Mouse (Mus musculus) embryo, embryonic 11 days (tissue): ENCODE data around the gene Bivm.

ENCODE experiments used
- DNase-seq: peaks from one replicate; pipeline ENCODE4 v3.0.0-alpha.2; 2015

The Bivm gene

GRCm38 (mm10) chr1:44118239-44119054, at the start of gene Bivm, which contains the start of gene Kdelc1:
Bivm (plus strand) TSS chr1:44118957.
Kdelc1 (minus strand) TSS chr1:44118808.
- DNase-seq = peak; percentile 94

GRCm38 (mm10) chr1:44101448-44102225, 17.1 kb upstream of the Bivm start:
- DNase-seq = peak; percentile 78

GRCm38 (mm10) chr1:44102259-44102717, 16.5 kb upstream of the Bivm start, which contains the start of gene Tex30:
Tex30 (minus strand) TSS chr1:44102441.
- peak; percentile 100 for DNase-seq

GRCm38 (mm10) chr1:44102939-44103338, 15.8 kb upstream of the Bivm start:
- peak; percentile 29 for DNase-seq

GRCm38 (mm10) chr1:44117571-44117970, 1.2 kb upstream of the Bivm start:
- DNase-seq = peak; percentile 5

GRCm38 (mm10) chr1:44119201-44120073, 680 bp downstream of the Bivm start:
- peak; percentile 90 for DNase-seq

- DNase-seq = no peak
These were observed 1.3 kb downstream of the Bivm start for GRCm38 (mm10) chr1:44120074-44120406.

- no peak for DNase-seq
These were observed 3.5 kb downstream of the Bivm start for GRCm38 (mm10) chr1:44122256-44122655.

GRCm38 (mm10) chr1:44125590-44125989, 6.8 kb downstream of the Bivm start:
- DNase-seq = no peak

GRCm38 (mm10) chr1:44129929-44130581, 11.3 kb downstream of the Bivm start:
- no peak for DNase-seq

GRCm38 (mm10) chr1:44140232-44140631, 21.5 kb downstream of the Bivm start:
- no peak for DNase-seq

GRCm38 (mm10) chr1:44142747-44143146, 24.0 kb downstream of the Bivm start:
- DNase-seq = no peak

GRCm38 (mm10) chr1:44147563-44148381, 29.0 kb downstream of the Bivm start, which contains the start of gene Ercc5:
Ercc5 (plus strand) TSS chr1:44147744.
- DNase-seq = peak; percentile 94

GRCm38 (mm10) chr1:44148706-44149105, 29.9 kb downstream of the Bivm start:
- peak; percentile 34 for DNase-seq

- DNase-seq = peak; percentile 21
These were observed 36.5 kb downstream of the Bivm start for GRCm38 (mm10) chr1:44155287-44155686.

- no peak for DNase-seq
These were observed 39.6 kb downstream of the Bivm start for GRCm38 (mm10) chr1:44158317-44158716.

GRCm38 (mm10) chr1:44161818-44162217, 43.1 kb downstream of the Bivm start:
- no peak for DNase-seq

- no peak for DNase-seq
These were observed 43.6 kb downstream of the Bivm start for GRCm38 (mm10) chr1:44162389-44162788.

- DNase-seq = no peak
These were observed 49.2 kb downstream of the Bivm start for GRCm38 (mm10) chr1:44167859-44168383.

GRCm38 (mm10) chr1:44172656-44173055, 53.9 kb downstream of the Bivm start:
- DNase-seq = no peak

- peak; percentile 14 for DNase-seq
These were observed 55.1 kb downstream of the Bivm start for GRCm38 (mm10) chr1:44173903-44174302.
